Mouse (Mus musculus) c-Kit-positive CD71-positive TER-119-negative erythroid progenitor cells, embryonic 14.5 days (primary cell): ENCODE measurements around the gene Enthd1.
"Not testable (repeated sequence)": the region's sequence is repeated elsewhere in the genome, so short reads cannot be mapped to it uniquely, and the experiment has no call there.

ENCODE experiments used
- DNase-seq: peaks from one replicate; pipeline ENCODE4 v3.0.0-alpha.2; 2013; ENCODE audit warnings: low read depth

Enthd1 gene

GRCm38 (mm10) chr15:80538075-80538474 lies 26.9 kb downstream of the Enthd1 start:
- no peak for DNase-seq

GRCm38 (mm10) chr15:80536051-80536450 lies 28.9 kb downstream of the Enthd1 start:
- DNase-seq: no peak

GRCm38 (mm10) chr15:80533274-80533673 lies 31.7 kb downstream of the Enthd1 start:
- no peak for DNase-seq

- DNase-seq: no peak
These were observed 32.5 kb downstream of the Enthd1 start for GRCm38 (mm10) chr15:80532281-80533072.

- no peak for DNase-seq
These were observed 33.9 kb downstream of the Enthd1 start for GRCm38 (mm10) chr15:80531026-80531425.

- no peak for DNase-seq
These were observed 34.7 kb downstream of the Enthd1 start for GRCm38 (mm10) chr15:80529955-80530869.

- no peak for DNase-seq
These were observed 43.1 kb downstream of the Enthd1 start for GRCm38 (mm10) chr15:80521661-80522388.

- DNase-seq: no peak
These were observed 45.0 kb downstream of the Enthd1 start for GRCm38 (mm10) chr15:80519931-80520330.

- DNase-seq: no peak
These were observed 46.3 kb downstream of the Enthd1 start for GRCm38 (mm10) chr15:80518567-80519223.

GRCm38 (mm10) chr15:80517996-80518395 lies 47.0 kb downstream of the Enthd1 start:
- no peak for DNase-seq

- DNase-seq: no peak
These were observed 48.4 kb downstream of the Enthd1 start for GRCm38 (mm10) chr15:80516525-80516924.

- no peak for DNase-seq
These were observed 59.9 kb downstream of the Enthd1 start for GRCm38 (mm10) chr15:80505086-80505485.

- DNase-seq: not testable (repeated sequence)
These were observed 61.8 kb downstream of the Enthd1 start for GRCm38 (mm10) chr15:80503155-80503554.

GRCm38 (mm10) chr15:80502741-80503140 lies 62.2 kb downstream of the Enthd1 start:
- no peak for DNase-seq

GRCm38 (mm10) chr15:80501106-80502096 lies 63.6 kb downstream of the Enthd1 start:
- no peak for DNase-seq

GRCm38 (mm10) chr15:80500426-80500825 lies 64.5 kb downstream of the Enthd1 start:
- no peak for DNase-seq

GRCm38 (mm10) chr15:80497733-80498132 lies 67.2 kb downstream of the Enthd1 start:
- DNase-seq: not testable (repeated sequence)

GRCm38 (mm10) chr15:80491505-80491904 lies 73.5 kb downstream of the Enthd1 start:
- no peak for DNase-seq

GRCm38 (mm10) chr15:80490151-80490550 lies 74.8 kb downstream of the Enthd1 start:
- no peak for DNase-seq

GRCm38 (mm10) chr15:80488658-80489057 lies 76.3 kb downstream of the Enthd1 start:
- DNase-seq: no peak
